Mouse (Mus musculus) neural tube, embryonic 13.5 days (tissue): ENCODE measurements around the gene Mapk8ip2. TPM values are rescaled to one million over a fixed set of nuclear protein-coding genes. Genes with fewer than 3 reads are reported as not detected.

Experiments used
- ATAC-seq: fragments of 200-750 bp; cut with Nextera tagmentation; 2 replicates; pipeline ENCODE4 v1.8.0; 2017; ENCODE audit warnings: low read depth, mild to moderate bottlenecking, moderate TSS enrichment, moderate library complexity
- H3K27ac ChIP-seq: fragments of 300-500 bp; sonication (generic); replicated peaks from 2 replicates; pipeline ENCODE4 v1.5.1; 2015; ENCODE audit warnings: moderate library complexity, mild to moderate bottlenecking, inconsistent platforms
- H3K27me3 ChIP-seq: fragments of 300-500 bp; sonication (generic); 2 replicates; pipeline ENCODE4 v1.6.1; 2015; ENCODE audit warnings: mild to moderate bottlenecking, inconsistent platforms
- H3K36me3 ChIP-seq: fragments of 300-500 bp; sonication (generic); 2 replicates; pipeline ENCODE4 v1.6.1; 2015; ENCODE audit warnings: mild to moderate bottlenecking, inconsistent platforms
- H3K4me1 ChIP-seq: fragments of 300-500 bp; sonication (generic); replicated peaks from 2 replicates; pipeline ENCODE4 v1.6.1; 2015; ENCODE audit warnings: inconsistent platforms
- H3K4me2 ChIP-seq: fragments of 300-500 bp; sonication (generic); 2 replicates; pipeline ENCODE4 v1.6.1; 2015; ENCODE audit warnings: inconsistent platforms, mild to moderate bottlenecking, moderate library complexity
- H3K4me3 ChIP-seq: fragments of 300-500 bp; sonication (generic); 2 replicates; pipeline ENCODE4 v1.5.1; 2015; ENCODE audit warnings: mild to moderate bottlenecking, inconsistent platforms
- H3K9ac ChIP-seq: fragments of 300-500 bp; sonication (generic); 2 replicates; pipeline ENCODE4 v1.6.1; 2015; ENCODE audit warnings: moderate library complexity, mild to moderate bottlenecking, inconsistent platforms
- H3K9me3 ChIP-seq: fragments of 300-500 bp; sonication (generic); 2 replicates; pipeline ENCODE4 v1.6.1; 2016; ENCODE audit warnings: inconsistent platforms
- WGBS: fragments of 180-500 bp; shearing (Covaris S2); methylation state at CpG from one replicate; pipeline ENCODE4 v1.1.7; 2015; 5-methylcytosine and 5-hydroxymethylcytosine counted together
- polyA plus RNA-seq: library from polyadenylated mRNA; unstranded; fragments of >200 nt; fragmentation: Nextera tagmentation; extraction: Ambion mirVana; gene quantifications from 2 replicates; pipeline ENCODE4 v1.2.1, GENCODE M21; 2015

The Mapk8ip2 gene
- polyA plus RNA-seq, 1 experiment from 2014 or later: 77.3 TPM

GRCm38 (mm10) chr15:89455642-89456041 lies 1.9 kb downstream of the Mapk8ip2 start:
- Histone ChIP-seq H3K27me3 (peaks cover 13% of the 10 kb centered on the region; the same call in 1 of the 2 replicates), H3K36me3 (peaks cover 43% of the 10 kb centered on the region), H3K9me3 (no peaks in the 10 kb centered on the region), H3K27ac (no peak overlapping the region), H3K9ac (peak overlapping the region; percentile 91), H3K4me2 (peak overlapping the region; percentile 91), H3K4me1 (peaks cover 32% of the 10 kb centered on the region), H3K4me3 (peak overlapping the region; percentile 73)
- WGBS: 84% methylated on average over 6 of the region's 6 CpGs
- ATAC-seq: no peak

GRCm38 (mm10) chr15:89458942-89459341 lies 5.2 kb downstream of the Mapk8ip2 start:
- H3K9ac ChIP-seq: no peak overlapping the region
- no peak for ATAC-seq
- peaks cover 24% of the 10 kb centered on the region for H3K4me1 ChIP-seq
- H3K4me2 ChIP-seq: no peak overlapping the region
- no peaks in the 10 kb centered on the region for H3K27me3 ChIP-seq
- no peak overlapping the region for H3K27ac ChIP-seq
- 95% methylated on average over 15 of the region's 15 CpGs for WGBS
- H3K9me3 ChIP-seq: no peaks in the 10 kb centered on the region
- H3K36me3 ChIP-seq: peaks cover 76% of the 10 kb centered on the region
- no peak overlapping the region for H3K4me3 ChIP-seq

GRCm38 (mm10) chr15:89459821-89460220 lies 6.1 kb downstream of the Mapk8ip2 start:
- Histone ChIP-seq H3K27ac (no peak overlapping the region), H3K4me3 (no peak overlapping the region), H3K27me3 (no peaks in the 10 kb centered on the region), H3K4me1 (peaks cover 26% of the 10 kb centered on the region), H3K9me3 (no peaks in the 10 kb centered on the region), H3K4me2 (no peak overlapping the region), H3K36me3 (peaks cover 80% of the 10 kb centered on the region), H3K9ac (no peak overlapping the region)
- WGBS: 89% methylated on average over 7 of the region's 7 CpGs
- no peak for ATAC-seq

GRCm38 (mm10) chr15:89460298-89460697 lies 6.6 kb downstream of the Mapk8ip2 start:
- Histone ChIP-seq H3K9ac (no peak overlapping the region), H3K4me1 (peaks cover 26% of the 10 kb centered on the region), H3K4me2 (no peak overlapping the region), H3K9me3 (no peaks in the 10 kb centered on the region), H3K27ac (no peak overlapping the region), H3K27me3 (no peaks in the 10 kb centered on the region), H3K36me3 (peaks cover 80% of the 10 kb centered on the region), H3K4me3 (no peak overlapping the region)
- WGBS: 74% methylated on average over 10 of the region's 10 CpGs
- no peak for ATAC-seq

GRCm38 (mm10) chr15:89461321-89461720 lies 7.6 kb downstream of the Mapk8ip2 start:
- 86% methylated on average over 15 of the region's 15 CpGs for WGBS
- H3K27ac ChIP-seq: no peak overlapping the region

GRCm38 (mm10) chr15:89462176-89462575 lies 8.5 kb downstream of the Mapk8ip2 start:
- Histone ChIP-seq H3K4me3 (no peak overlapping the region), H3K36me3 (peaks cover 70% of the 10 kb centered on the region), H3K4me1 (peaks cover 11% of the 10 kb centered on the region), H3K27ac (no peak overlapping the region), H3K9me3 (no peaks in the 10 kb centered on the region), H3K9ac (no peak overlapping the region), H3K4me2 (no peak overlapping the region), H3K27me3 (no peaks in the 10 kb centered on the region)
- no peak for ATAC-seq
- WGBS: 76% methylated on average over 7 of the region's 7 CpGs

More at GRCm38 (mm10) chr15:89461321-89461720, 7.6 kb downstream of the Mapk8ip2 start:
- Histone ChIP-seq H3K27me3 (no peaks in the 10 kb centered on the region), H3K4me1 (peaks cover 16% of the 10 kb centered on the region), H3K4me2 (no peak overlapping the region), H3K9me3 (no peaks in the 10 kb centered on the region), H3K9ac (no peak overlapping the region), H3K4me3 (no peak overlapping the region), H3K36me3 (peaks cover 79% of the 10 kb centered on the region)
- ATAC-seq: no peak

GRCm38 (mm10) chr15:89463334-89464235 lies 9.9 kb downstream of the Mapk8ip2 start:
- WGBS: 65% methylated on average over 5 of the region's 5 CpGs
- Histone ChIP-seq H3K4me1 (peaks cover 11% of the 10 kb centered on the region), H3K4me2 (no peak overlapping the region), H3K4me3 (no peak overlapping the region), H3K27me3 (no peaks in the 10 kb centered on the region), H3K9me3 (no peaks in the 10 kb centered on the region), H3K36me3 (peaks cover 56% of the 10 kb centered on the region), H3K9ac (no peak overlapping the region), H3K27ac (no peak overlapping the region)
- no peak for ATAC-seq

GRCm38 (mm10) chr15:89465052-89465451 lies 11.3 kb downstream of the Mapk8ip2 start:
- Histone ChIP-seq H3K36me3 (peaks cover 43% of the 10 kb centered on the region), H3K27me3 (no peaks in the 10 kb centered on the region), H3K4me2 (no peak overlapping the region), H3K9ac (no peak overlapping the region), H3K4me3 (no peak overlapping the region), H3K4me1 (peaks cover 11% of the 10 kb centered on the region), H3K27ac (no peak overlapping the region), H3K9me3 (no peaks in the 10 kb centered on the region)
- 0% methylated on average over 1 of the region's 1 CpGs for WGBS
- peak; percentile 62 for ATAC-seq

- H3K9me3 ChIP-seq: no peaks in the 10 kb centered on the region
- peaks cover 11% of the 10 kb centered on the region for H3K4me1 ChIP-seq
- WGBS: 37% methylated on average over 2 of the region's 2 CpGs
- no peak for ATAC-seq
- peaks cover 8% of the 10 kb centered on the region; the same call in 1 of the 2 replicates for H3K36me3 ChIP-seq
- no peaks in the 10 kb centered on the region for H3K27me3 ChIP-seq
- H3K27ac ChIP-seq: no peak overlapping the region
- no peak overlapping the region for H3K4me3 ChIP-seq
- H3K9ac ChIP-seq: no peak overlapping the region
- H3K4me2 ChIP-seq: no peak overlapping the region
These were observed 14.9 kb downstream of the Mapk8ip2 start for GRCm38 (mm10) chr15:89468577-89468976.

GRCm38 (mm10) chr15:89471476-89471875 lies 17.8 kb downstream of the Mapk8ip2 start:
- no peak for ATAC-seq
- H3K27ac ChIP-seq: no peak overlapping the region
- H3K4me3 ChIP-seq: no peak overlapping the region
- H3K9ac ChIP-seq: no peak overlapping the region
- H3K4me2 ChIP-seq: no peak overlapping the region
- no peaks in the 10 kb centered on the region for H3K9me3 ChIP-seq
- 85% methylated on average over 4 of the region's 4 CpGs for WGBS
- H3K4me1 ChIP-seq: peaks cover 13% of the 10 kb centered on the region
- no peaks in the 10 kb centered on the region for H3K27me3 ChIP-seq
- no peaks in the 10 kb centered on the region for H3K36me3 ChIP-seq

- H3K4me2 ChIP-seq: no peak overlapping the region
- no peaks in the 10 kb centered on the region for H3K9me3 ChIP-seq
- 82% methylated on average over 9 of the region's 9 CpGs for WGBS
- H3K27me3 ChIP-seq: no peaks in the 10 kb centered on the region
- H3K4me3 ChIP-seq: no peak overlapping the region
- no peaks in the 10 kb centered on the region for H3K36me3 ChIP-seq
- no peak overlapping the region for H3K27ac ChIP-seq
- ATAC-seq: no peak
- H3K4me1 ChIP-seq: peaks cover 21% of the 10 kb centered on the region
- no peak overlapping the region for H3K9ac ChIP-seq
These were observed 19.7 kb downstream of the Mapk8ip2 start for GRCm38 (mm10) chr15:89473370-89473769.

- Histone ChIP-seq H3K9me3 (no peaks in the 10 kb centered on the region), H3K27me3 (no peaks in the 10 kb centered on the region), H3K4me2 (no peak overlapping the region), H3K36me3 (no peaks in the 10 kb centered on the region), H3K4me1 (peaks cover 21% of the 10 kb centered on the region), H3K9ac (no peak overlapping the region), H3K4me3 (no peak overlapping the region), H3K27ac (no peak overlapping the region)
- no peak for ATAC-seq
- 98% methylated on average over 8 of the region's 8 CpGs for WGBS
These were observed 20.2 kb downstream of the Mapk8ip2 start for GRCm38 (mm10) chr15:89473921-89474320.
